Mouse (Mus musculus) ES-E14 (cell line): ENCODE results near the gene 1700102P08Rik.

Experiments used
- CHD2 ChIP-seq: IDR thresholded peaks from 2 replicates; pipeline ENCODE4 v1.6.1; 2014; ENCODE audit warnings: mild to moderate bottlenecking, low read depth, low read length, inconsistent platforms
- HCFC1 ChIP-seq: IDR thresholded peaks from 2 replicates; pipeline ENCODE4 v1.6.1; 2012; ENCODE audit warnings: low read length, inconsistent platforms, borderline replicate concordance; ENCODE audit not compliant: insufficient read depth
- MAFK ChIP-seq: IDR thresholded peaks from 2 replicates; pipeline ENCODE4 v1.6.1; 2014; ENCODE audit warnings: mild to moderate bottlenecking, low read depth, low read length, inconsistent platforms; ENCODE audit not compliant: insufficient read depth
- ZC3H11A ChIP-seq: IDR thresholded peaks from 2 replicates; pipeline ENCODE4 v1.6.1; 2012; ENCODE audit warnings: low read depth, mild to moderate bottlenecking, inconsistent platforms, low read length, borderline replicate concordance
- ZNF384 ChIP-seq: IDR thresholded peaks from 2 replicates; pipeline ENCODE4 v1.6.1; 2012; ENCODE audit warnings: low read depth, low read length, inconsistent platforms

DNA sequence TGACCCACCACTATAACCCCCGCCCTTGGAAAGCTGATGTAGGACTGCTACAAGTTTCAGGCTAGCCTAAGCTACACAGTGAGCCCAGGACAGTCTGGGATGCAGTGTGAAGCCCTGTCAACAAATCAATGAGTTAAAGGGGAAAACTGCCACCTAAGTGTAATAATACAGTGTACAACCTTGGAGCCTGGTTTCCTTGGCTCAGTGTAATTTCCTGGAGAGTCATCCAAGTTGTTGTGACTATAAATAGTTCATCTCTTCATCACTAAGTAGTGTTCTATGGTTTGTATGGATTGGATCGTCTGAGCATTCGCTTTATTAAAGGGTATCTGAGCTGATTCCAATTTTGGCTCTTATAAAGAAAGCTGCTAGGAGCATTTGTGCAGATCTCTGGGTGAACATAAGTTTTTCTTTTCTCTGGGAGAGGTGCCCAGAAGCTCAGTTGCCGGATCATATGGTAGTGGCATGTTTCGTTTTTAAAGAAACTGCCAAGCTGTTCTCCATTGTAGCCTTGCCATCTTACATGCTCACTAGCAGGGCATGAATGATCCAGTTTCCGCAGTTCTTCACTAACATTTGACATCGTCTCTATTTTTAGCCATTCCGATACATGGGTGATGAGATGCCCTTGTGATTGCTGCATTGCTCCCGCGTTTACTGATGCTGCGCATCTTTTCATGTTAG lies 48.8 kb downstream of the 1700102P08Rik start:
- TF ChIP-seq HCFC1 (no peak), CHD2 (no peak), MAFK (no peak), ZNF384 (no peak), ZC3H11A (no peak)
